Mouse (Mus musculus) brain, embryonic 14.5 days (tissue): Measurements from ENCODE around the gene Ppp6r2. TPM values are rescaled to one million over a fixed set of nuclear protein-coding genes. Genes with fewer than 3 reads are reported as not detected.
A peak's percentile ranks its signal among the peaks of the same experiment; 100 is the strongest.

ENCODE experiments used
- DNase-seq: peaks from one replicate; pipeline ENCODE4 v3.0.0-alpha.2; 2011; ENCODE audit warnings: low read depth
- CTCF ChIP-seq: fragments of 200-500 bp; IDR thresholded peaks from 2 replicates; pipeline ENCODE4 v1.5.1; 2012; ENCODE audit warnings: inconsistent platforms, mild to moderate bottlenecking, moderate library complexity, borderline replicate concordance; ENCODE audit not compliant: insufficient read depth, insufficient read length; ENCODE audit errors: extremely low read depth
- POLR2A ChIP-seq: fragments of 200-500 bp; IDR thresholded peaks from 2 replicates; pipeline ENCODE4 v1.6.1; 2012; ENCODE audit warnings: mild to moderate bottlenecking, inconsistent platforms, borderline replicate concordance; ENCODE audit not compliant: poor library complexity, insufficient read depth, insufficient read length, severe bottlenecking; ENCODE audit errors: extremely low read depth
- polyA plus RNA-seq: library from polyadenylated mRNA; depleted of rRNA; stranded (reverse); fragments of >200 nt; gene quantifications from 2 replicates; pipeline ENCODE4 v1.2.3, GENCODE M21; 2012; rRNA removed

Gene Ppp6r2
- polyA plus RNA-seq, 1 experiment, result 168 TPM

DNA sequence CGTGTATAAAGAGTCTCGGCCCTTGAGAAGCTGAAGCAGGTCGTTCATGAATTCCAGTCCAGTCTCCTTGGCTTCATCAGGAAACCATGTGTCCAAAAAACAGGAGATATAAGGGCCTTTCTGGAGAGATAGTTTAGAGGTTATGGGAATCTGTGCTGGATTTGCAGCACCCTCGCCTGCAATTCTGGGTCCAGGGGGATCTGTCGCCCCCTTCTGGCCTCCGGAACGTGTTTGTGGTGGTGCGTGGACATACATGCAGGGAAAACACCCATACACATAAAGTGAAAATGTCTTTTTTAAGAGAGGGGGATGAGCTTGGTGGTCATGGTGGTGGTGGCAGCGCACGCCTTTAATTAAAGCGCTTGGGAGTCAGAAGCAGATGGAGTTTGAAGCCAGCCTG lies 104.8 kb downstream of the Ppp6r2 start:
- no peak for DNase-seq
- TF ChIP-seq POLR2A (no peak), CTCF (peak; percentile 26; the same call in 1 of the 2 replicates)

GRCm38 (mm10) chr15:89321264-89321663 lies 109.9 kb downstream of the Ppp6r2 start:
- TF ChIP-seq POLR2A (no peak), CTCF (no peak)
- DNase-seq, result no peak

DNA sequence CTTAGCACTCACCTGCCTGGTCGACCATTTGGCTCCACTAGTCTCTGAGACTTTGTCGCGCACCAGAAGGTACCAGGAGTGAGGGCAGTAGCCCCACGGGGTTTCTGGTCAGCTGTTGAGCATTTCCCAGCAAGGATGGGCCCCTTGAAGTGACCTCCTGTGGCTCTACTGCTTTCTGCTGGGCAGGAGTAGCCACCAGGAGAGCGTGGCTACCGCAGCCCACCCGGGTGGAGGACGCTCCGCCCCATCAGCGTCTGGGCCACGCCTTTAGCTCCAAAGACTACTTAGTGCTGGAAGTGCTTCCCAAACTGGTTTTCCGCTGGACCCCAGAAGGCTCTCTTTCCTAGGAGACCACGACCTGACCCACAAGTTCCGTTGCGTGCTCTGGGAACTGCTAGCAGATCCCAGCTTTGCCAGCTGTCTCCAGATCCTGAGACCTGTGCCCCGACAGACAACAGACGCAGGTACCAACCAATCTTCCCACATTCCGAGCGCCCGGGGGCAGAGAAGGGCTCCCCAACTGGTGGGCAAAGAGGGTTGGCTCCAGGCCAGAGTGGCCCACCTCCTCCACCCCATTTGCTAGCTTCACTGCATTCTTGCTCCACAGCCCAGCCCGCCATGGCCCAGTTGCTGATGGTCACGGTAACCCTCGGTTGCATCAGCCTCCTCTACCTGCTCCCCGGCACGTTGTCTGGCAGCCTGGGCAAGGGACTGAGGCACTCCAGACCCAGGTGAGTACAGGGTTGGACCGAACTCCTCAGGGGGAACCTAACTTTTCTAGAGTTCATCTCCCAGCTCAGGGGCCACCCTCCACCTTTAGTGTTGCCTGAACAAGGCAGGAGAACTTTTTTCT lies 111.5 kb downstream of the Ppp6r2 start, which contains the start of gene Adm2:
Gene Adm2 (plus strand): TSS at position 51 of the 853 bp plus-strand sequence.
- no peak for TF ChIP-seq POLR2A
- TF ChIP-seq CTCF, result no peak
- DNase-seq, result no peak

- TF ChIP-seq POLR2A (no peak), CTCF (no peak)
- DNase-seq, result no peak
Observed at GRCm38 (mm10) chr15:89323656-89324055, 112.3 kb downstream of the Ppp6r2 start.

DNA sequence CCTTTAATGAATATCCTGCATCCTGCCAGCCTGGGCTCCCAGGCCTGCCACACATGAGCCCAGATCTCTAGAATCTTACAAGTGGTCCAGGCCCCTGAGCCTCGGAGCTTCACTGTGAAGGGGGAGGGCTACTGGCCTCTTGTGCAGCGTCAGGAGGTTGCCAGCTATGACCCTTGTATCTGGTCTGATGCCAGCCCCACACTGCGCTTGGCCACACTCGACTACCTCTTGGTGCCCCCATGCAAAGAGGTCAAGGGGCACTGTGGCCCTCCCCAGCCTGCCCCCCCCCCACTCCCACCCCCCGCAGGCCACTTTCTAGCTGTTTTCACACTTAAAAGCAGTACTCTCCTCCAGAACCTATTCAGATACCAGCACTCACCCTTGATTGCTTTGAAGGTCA lies 115.1 kb downstream of the Ppp6r2 start:
- DNase-seq, result no peak
- TF ChIP-seq CTCF (no peak), POLR2A (no peak)

GRCm38 (mm10) chr15:89334271-89334670 lies 122.9 kb downstream of the Ppp6r2 start, which contains the start of gene Miox:
TSS of gene Miox (plus strand) at chr15:89334398.
- TF ChIP-seq CTCF (no peak), POLR2A (no peak)
- no peak for DNase-seq

DNA sequence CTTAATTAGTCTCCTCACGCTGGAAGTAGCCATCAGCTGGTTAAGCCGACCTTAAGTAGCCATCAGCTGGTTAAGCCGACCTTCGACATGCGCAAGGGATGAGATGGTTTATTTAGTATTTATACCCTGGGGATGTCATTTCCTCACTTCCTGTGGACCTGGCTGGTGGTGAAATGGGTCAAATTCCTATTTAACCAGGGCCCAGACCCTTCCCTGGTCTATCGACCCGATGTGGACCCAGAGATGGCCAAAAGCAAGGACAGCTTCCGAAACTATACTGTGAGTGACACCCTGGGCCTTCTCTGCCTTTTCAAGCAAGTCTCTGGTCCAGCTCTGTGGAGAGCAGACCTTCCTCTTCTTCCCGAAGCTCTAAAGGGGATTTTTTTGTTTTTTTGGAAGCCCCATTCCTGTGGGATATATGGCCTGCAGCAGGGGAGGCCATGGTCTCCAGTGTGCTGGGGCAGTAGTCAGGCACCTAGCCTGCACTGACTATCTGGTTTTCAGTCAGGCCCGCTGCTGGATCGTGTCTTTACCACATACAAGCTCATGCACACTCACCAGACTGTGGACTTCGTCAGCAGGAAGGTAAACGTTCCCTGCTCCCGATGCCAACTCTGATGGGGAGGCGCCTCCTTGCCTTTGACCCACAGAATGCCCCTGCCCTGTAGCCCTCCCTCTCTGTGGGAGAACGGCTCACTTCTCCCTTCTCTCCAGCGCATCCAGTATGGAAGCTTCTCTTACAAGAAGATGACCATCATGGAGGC lies 123.6 kb downstream of the Ppp6r2 start:
- DNase-seq, result no peak
- no peak for TF ChIP-seq CTCF
- no peak for TF ChIP-seq POLR2A

GRCm38 (mm10) chr15:89336422-89336821 lies 125.1 kb downstream of the Ppp6r2 start:
- DNase-seq, result no peak
- TF ChIP-seq POLR2A, result no peak
- no peak for TF ChIP-seq CTCF

Other genes with a start within 250 kb of the Ppp6r2 start
- 15.1 and 20.5 TPM in 2 replicates for gene Mlc1, start 232.5 kb upstream of the Ppp6r2 start, polyA plus RNA-seq
- gene Mov10l1, start 228.6 kb upstream of the Ppp6r2 start, polyA plus RNA-seq, result not detected in 2 replicates
- gene Panx2, start 151.8 kb upstream of the Ppp6r2 start, polyA plus RNA-seq, result 14.7 and 24.0 TPM in 2 replicates
- 36.0 and 40.8 TPM in 2 replicates for gene Trabd, start 136.4 kb upstream of the Ppp6r2 start, polyA plus RNA-seq
- gene Selenoo, start 122.5 kb upstream of the Ppp6r2 start, polyA plus RNA-seq, result 37.9 and 50.7 TPM in 2 replicates
- gene Tubgcp6, start 88.4 kb upstream of the Ppp6r2 start, polyA plus RNA-seq, result 45.9 and 50.3 TPM in 2 replicates
- gene Hdac10, start 82.9 kb upstream of the Ppp6r2 start, polyA plus RNA-seq, result 33.1 and 58.3 TPM in 2 replicates
- 12.8 and 15.5 TPM in 2 replicates for gene Mapk12, start 70.8 kb upstream of the Ppp6r2 start, polyA plus RNA-seq
- 61.9 and 75.4 TPM in 2 replicates for gene Mapk11, start 61.9 kb upstream of the Ppp6r2 start, polyA plus RNA-seq
- gene Plxnb2, start 30.8 kb upstream of the Ppp6r2 start, polyA plus RNA-seq, result 194 and 213 TPM in 2 replicates
- gene Dennd6b, start 15.1 kb upstream of the Ppp6r2 start, polyA plus RNA-seq, result 134 and 196 TPM in 2 replicates
- gene Sbf1, start 103.8 kb downstream of the Ppp6r2 start, polyA plus RNA-seq, result 186 and 229 TPM in 2 replicates
- gene Adm2, start 111.2 kb downstream of the Ppp6r2 start, polyA plus RNA-seq, result 0.11 TPM in 1 of 2 replicates, not detected in the other
- not detected in 2 replicates for gene Miox, start 122.8 kb downstream of the Ppp6r2 start, polyA plus RNA-seq
- gene Lmf2, start 144.1 kb downstream of the Ppp6r2 start, polyA plus RNA-seq, result 26.5 and 32.5 TPM in 2 replicates
- 126 and 172 TPM in 2 replicates for gene Ncaph2, start 144.2 kb downstream of the Ppp6r2 start, polyA plus RNA-seq
- 30.7 and 37.2 TPM in 2 replicates for gene Sco2, start 162.3 kb downstream of the Ppp6r2 start, polyA plus RNA-seq
- 3.8 and 4.6 TPM in 2 replicates for gene Tymp, start 165.5 kb downstream of the Ppp6r2 start, polyA plus RNA-seq
- gene Odf3b, start 167.7 kb downstream of the Ppp6r2 start, polyA plus RNA-seq, result 2.4 and 3.2 TPM in 2 replicates
- 0.01 TPM in 1 of 2 replicates, not detected in the other for gene Klhdc7b, start 173.4 kb downstream of the Ppp6r2 start, polyA plus RNA-seq
- gene Syce3, start 198.9 kb downstream of the Ppp6r2 start, polyA plus RNA-seq, result not detected in 2 replicates
- 7.0 and 8.6 TPM in 2 replicates for gene Cpt1b, start 214.3 kb downstream of the Ppp6r2 start, polyA plus RNA-seq
- 2.5 and 3.1 TPM in 2 replicates for gene C730034F03Rik, start 218.0 kb downstream of the Ppp6r2 start, polyA plus RNA-seq
- 0.34 and 1.3 TPM in 2 replicates for gene Gm44502, start 218.1 kb downstream of the Ppp6r2 start, polyA plus RNA-seq
- gene Chkb, start 218.4 kb downstream of the Ppp6r2 start, polyA plus RNA-seq, result 79.4 and 82.4 TPM in 2 replicates
- gene Mapk8ip2, start 242.4 kb downstream of the Ppp6r2 start, polyA plus RNA-seq, result 87.2 and 99.5 TPM in 2 replicates